Mouse (Mus musculus): ENCODE measurements around the gene Cdkn2d. TPM values are rescaled to one million over a fixed set of nuclear protein-coding genes. Genes with fewer than 3 reads are reported as not detected.

Cdkn2d gene
- polyA plus RNA-seq, 1 experiment from 2014 or later, result 58.6 TPM

GRCm38 (mm10) chr9:21251116-21251735, 40.0 kb downstream of the Cdkn2d start:
- DNase-seq (ENCODE audit: low spot score) (no peak), ATAC-seq (replicated peaks; ENCODE audit: low FRiP score) (no peak)
- Histone ChIP-seq H3K4me3 (ENCODE audit: low read depth, low read length) (no peak overlapping the region), H3K9me3 (ENCODE audit: control insufficient read depth, low read length) (no peaks in the 10 kb centered on the region), H3K4me2 (ENCODE audit: low read depth, low read length, severe bottlenecking) (no peak overlapping the region), H3K27me3 (ENCODE audit: control insufficient read depth, insufficient read depth, low read length) (peaks cover 40% of the 10 kb centered on the region), H3K9ac (ENCODE audit: low read length) (no peak overlapping the region), H3K36me3 (ENCODE audit: control insufficient read depth, insufficient read depth, low read length) (no peaks in the 10 kb centered on the region), H3K27ac (ENCODE audit: low read depth, low read length) (no peak overlapping the region), H3K4me1 (replicated peaks; ENCODE audit: control insufficient read depth, insufficient read depth, low read length) (peaks cover 2% of the 10 kb centered on the region; the same call in 1 of the 2 replicates)
- 74% methylated on average over 13 of the region's 13 CpGs for WGBS

DNA sequence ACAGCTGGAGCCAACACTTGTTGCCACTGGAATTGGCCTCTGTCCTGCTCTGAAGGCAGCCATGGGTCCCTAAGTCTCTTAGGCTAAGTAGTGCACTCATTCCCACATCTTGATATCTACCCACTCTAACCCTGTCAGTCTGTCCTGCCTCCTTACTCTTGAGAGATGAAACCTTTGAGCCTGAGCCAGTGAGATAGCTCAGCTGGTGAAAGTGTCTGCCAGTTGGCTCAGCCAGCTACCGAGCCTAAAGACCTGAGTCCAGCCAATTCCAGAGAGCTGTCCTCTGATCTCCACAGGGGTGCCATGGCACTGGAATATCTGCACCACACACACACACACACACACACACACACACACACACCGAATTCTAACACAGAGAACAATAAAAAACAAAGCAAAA, 40.7 kb downstream of the Cdkn2d start:
- ATAC-seq (replicated peaks; ENCODE audit: low FRiP score) (no peak), DNase-seq (ENCODE audit: low spot score) (no peak)
- no peak overlapping the region for H3K4me3 ChIP-seq (ENCODE audit: low read depth, low read length)
- peaks cover 2% of the 10 kb centered on the region; the same call in 1 of the 2 replicates for H3K4me1 ChIP-seq (replicated peaks; ENCODE audit: control insufficient read depth, insufficient read depth, low read length)
- H3K4me2 ChIP-seq (ENCODE audit: low read depth, low read length, severe bottlenecking), result no peak overlapping the region
- H3K9ac ChIP-seq (ENCODE audit: low read length), result no peak overlapping the region
- 77% methylated on average over 2 of the region's 2 CpGs for WGBS
- peaks cover 47% of the 10 kb centered on the region for H3K27me3 ChIP-seq (ENCODE audit: control insufficient read depth, insufficient read depth, low read length)
- H3K9me3 ChIP-seq (ENCODE audit: control insufficient read depth, low read length), result no peaks in the 10 kb centered on the region
- H3K36me3 ChIP-seq (ENCODE audit: control insufficient read depth, insufficient read depth, low read length), result no peaks in the 10 kb centered on the region
- H3K27ac ChIP-seq (ENCODE audit: low read depth, low read length), result no peak overlapping the region

GRCm38 (mm10) chr9:21249629-21250508, 41.3 kb downstream of the Cdkn2d start:
- H3K9me3 ChIP-seq (ENCODE audit: control insufficient read depth, low read length), result no peaks in the 10 kb centered on the region
- H3K27me3 ChIP-seq (ENCODE audit: control insufficient read depth, insufficient read depth, low read length), result peaks cover 53% of the 10 kb centered on the region
- H3K27ac ChIP-seq (ENCODE audit: low read depth, low read length), result no peak overlapping the region
- peaks cover 2% of the 10 kb centered on the region; the same call in 1 of the 2 replicates for H3K4me1 ChIP-seq (replicated peaks; ENCODE audit: control insufficient read depth, insufficient read depth, low read length)
- no peak overlapping the region for H3K4me3 ChIP-seq (ENCODE audit: low read depth, low read length)
- DNase-seq (ENCODE audit: low spot score) (no peak), ATAC-seq (replicated peaks; ENCODE audit: low FRiP score) (no peak)
- no peak overlapping the region for H3K4me2 ChIP-seq (ENCODE audit: low read depth, low read length, severe bottlenecking)
- WGBS, result 37% methylated on average over 17 of the region's 17 CpGs
- no peaks in the 10 kb centered on the region for H3K36me3 ChIP-seq (ENCODE audit: control insufficient read depth, insufficient read depth, low read length)
- no peak overlapping the region for H3K9ac ChIP-seq (ENCODE audit: low read length)

DNA sequence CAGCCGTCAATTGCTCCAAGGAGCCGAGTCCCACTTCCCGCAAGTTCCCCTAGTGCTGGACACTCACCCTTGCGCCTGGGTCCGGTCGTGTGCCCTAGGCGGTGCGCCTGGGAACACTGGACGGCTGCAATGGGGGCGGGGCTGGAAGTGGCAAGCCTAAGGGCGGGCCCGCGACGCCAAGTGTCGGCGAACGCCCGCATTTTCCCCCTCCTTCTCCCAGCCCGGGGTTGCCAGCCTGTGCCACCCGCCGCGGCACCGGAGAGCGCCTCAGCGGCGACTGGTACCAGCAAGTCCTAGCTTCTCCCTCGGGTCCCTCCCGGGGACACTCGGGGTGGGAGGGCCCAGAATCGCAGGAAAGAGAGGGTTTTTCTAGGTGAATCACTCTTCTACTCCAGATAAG, 42.9 kb downstream of the Cdkn2d start, which contains the start of gene S1pr5:
TSS of gene S1pr5 (minus strand) at position 118 of the 400 bp plus-strand sequence.
- DNase-seq (ENCODE audit: low spot score) (no peak), ATAC-seq (replicated peaks; ENCODE audit: low FRiP score) (no peak)
- Histone ChIP-seq H3K36me3 (ENCODE audit: control insufficient read depth, insufficient read depth, low read length) (no peaks in the 10 kb centered on the region), H3K4me1 (replicated peaks; ENCODE audit: control insufficient read depth, insufficient read depth, low read length) (peaks cover 10% of the 10 kb centered on the region; the same call in 1 of the 2 replicates), H3K9me3 (ENCODE audit: control insufficient read depth, low read length) (no peaks in the 10 kb centered on the region), H3K27me3 (ENCODE audit: control insufficient read depth, insufficient read depth, low read length) (peaks cover 69% of the 10 kb centered on the region), H3K4me2 (ENCODE audit: low read depth, low read length, severe bottlenecking) (no peak within 1 kb of the TSS), H3K27ac (ENCODE audit: low read depth, low read length) (no peak within 1 kb of the TSS), H3K9ac (ENCODE audit: low read length) (no peak within 1 kb of the TSS), H3K4me3 (ENCODE audit: low read depth, low read length) (peak within 1 kb of the TSS; percentile 2; the same call in 1 of the 2 replicates)
- under 1% methylated on average over 30 of the region's 30 CpGs for WGBS

- Histone ChIP-seq H3K4me2 (ENCODE audit: low read depth, low read length, severe bottlenecking) (no peak overlapping the region), H3K36me3 (ENCODE audit: control insufficient read depth, insufficient read depth, low read length) (no peaks in the 10 kb centered on the region), H3K9ac (ENCODE audit: low read length) (no peak overlapping the region), H3K27me3 (ENCODE audit: control insufficient read depth, insufficient read depth, low read length) (peaks cover 82% of the 10 kb centered on the region), H3K4me3 (ENCODE audit: low read depth, low read length) (no peak overlapping the region), H3K4me1 (replicated peaks; ENCODE audit: control insufficient read depth, insufficient read depth, low read length) (peaks cover 10% of the 10 kb centered on the region; the same call in 1 of the 2 replicates), H3K27ac (ENCODE audit: low read depth, low read length) (no peak overlapping the region), H3K9me3 (ENCODE audit: control insufficient read depth, low read length) (no peaks in the 10 kb centered on the region)
- WGBS, result 55% methylated on average over 1 of the region's 1 CpGs
- DNase-seq (ENCODE audit: low spot score), result no peak
- ATAC-seq (replicated peaks; ENCODE audit: low FRiP score), result no peak
Measured at GRCm38 (mm10) chr9:21246342-21246741, 44.9 kb downstream of the Cdkn2d start.

- H3K9me3 ChIP-seq (ENCODE audit: control insufficient read depth, low read length), result no peaks in the 10 kb centered on the region
- H3K36me3 ChIP-seq (ENCODE audit: control insufficient read depth, insufficient read depth, low read length), result no peaks in the 10 kb centered on the region
- peak overlapping the region; percentile 54 for H3K4me2 ChIP-seq (ENCODE audit: low read depth, low read length, severe bottlenecking)
- H3K4me1 ChIP-seq (replicated peaks; ENCODE audit: control insufficient read depth, insufficient read depth, low read length), result peaks cover 10% of the 10 kb centered on the region; the same call in 1 of the 2 replicates
- DNase-seq (ENCODE audit: low spot score) (no peak), ATAC-seq (replicated peaks; ENCODE audit: low FRiP score) (no peak)
- 1% methylated on average over 16 of the region's 16 CpGs for WGBS
- no peak overlapping the region; the same call in 1 of the 2 replicates for H3K9ac ChIP-seq (ENCODE audit: low read length)
- H3K27ac ChIP-seq (ENCODE audit: low read depth, low read length), result no peak overlapping the region
- H3K4me3 ChIP-seq (ENCODE audit: low read depth, low read length), result peak overlapping the region; percentile 25
- peaks cover 75% of the 10 kb centered on the region for H3K27me3 ChIP-seq (ENCODE audit: control insufficient read depth, insufficient read depth, low read length)
Measured at GRCm38 (mm10) chr9:21245113-21245487, 46.1 kb downstream of the Cdkn2d start.

- WGBS, result under 1% methylated on average over 72 of the region's 72 CpGs
Measured at GRCm38 (mm10) chr9:21244428-21245112, 46.6 kb downstream of the Cdkn2d start.

GRCm38 (mm10) chr9:21243826-21244427, 47.3 kb downstream of the Cdkn2d start:
- Histone ChIP-seq H3K36me3 (ENCODE audit: control insufficient read depth, insufficient read depth, low read length) (no peaks in the 10 kb centered on the region), H3K27me3 (ENCODE audit: control insufficient read depth, insufficient read depth, low read length) (peaks cover 63% of the 10 kb centered on the region), H3K4me3 (ENCODE audit: low read depth, low read length) (peak overlapping the region; percentile 25), H3K4me2 (ENCODE audit: low read depth, low read length, severe bottlenecking) (peak overlapping the region; percentile 54), H3K27ac (ENCODE audit: low read depth, low read length) (no peak overlapping the region), H3K9me3 (ENCODE audit: control insufficient read depth, low read length) (no peaks in the 10 kb centered on the region), H3K4me1 (replicated peaks; ENCODE audit: control insufficient read depth, insufficient read depth, low read length) (peaks cover 10% of the 10 kb centered on the region; the same call in 1 of the 2 replicates), H3K9ac (ENCODE audit: low read length) (no peak overlapping the region)
- WGBS, result 5% methylated on average over 42 of the region's 42 CpGs
- no peak for ATAC-seq (replicated peaks; ENCODE audit: low FRiP score)
- no peak for DNase-seq (ENCODE audit: low spot score)

More at GRCm38 (mm10) chr9:21244428-21245112, 46.6 kb downstream of the Cdkn2d start:
- Histone ChIP-seq H3K4me3 (ENCODE audit: low read depth, low read length) (peak overlapping the region; percentile 25), H3K27ac (ENCODE audit: low read depth, low read length) (no peak overlapping the region), H3K36me3 (ENCODE audit: control insufficient read depth, insufficient read depth, low read length) (no peaks in the 10 kb centered on the region), H3K4me2 (ENCODE audit: low read depth, low read length, severe bottlenecking) (peak overlapping the region; percentile 54), H3K9me3 (ENCODE audit: control insufficient read depth, low read length) (no peaks in the 10 kb centered on the region), H3K4me1 (replicated peaks; ENCODE audit: control insufficient read depth, insufficient read depth, low read length) (peaks cover 10% of the 10 kb centered on the region; the same call in 1 of the 2 replicates), H3K27me3 (ENCODE audit: control insufficient read depth, insufficient read depth, low read length) (peaks cover 70% of the 10 kb centered on the region), H3K9ac (ENCODE audit: low read length) (no peak overlapping the region; the same call in 1 of the 2 replicates)
- ATAC-seq (replicated peaks; ENCODE audit: low FRiP score), result no peak
- peak; percentile 59 for DNase-seq (ENCODE audit: low spot score)

All from forebrain, embryonic 11.5 days (tissue).